Mouse (Mus musculus) olfactory bulb, adult 2 months (tissue): ENCODE measurements at regions not wholly inside any gene's neighbourhood (a gene's known extent, or its start where the extent isn't known, plus 50 kb on each side); places are given as distances from the start of the nearest gene placed in this dataset.

Experiments
- H3K27ac ChIP-seq: fragments of 200-500 bp; 2 replicates; pipeline ENCODE4 v1.5.1; 2012; ENCODE audit warnings: low read depth, low read length; ENCODE audit not compliant: insufficient read depth
- H3K4me1 ChIP-seq: fragments of 200-500 bp; 2 replicates; pipeline ENCODE4 v1.6.1; 2012; ENCODE audit warnings: low read length; ENCODE audit not compliant: control insufficient read depth, insufficient read depth
- H3K4me3 ChIP-seq: fragments of 200-500 bp; 2 replicates; pipeline ENCODE4 v1.5.1; 2012; ENCODE audit warnings: mild to moderate bottlenecking, low read depth, low read length, moderate library complexity; ENCODE audit not compliant: insufficient read depth
- CTCF ChIP-seq: fragments of 200-500 bp; IDR thresholded peaks from 2 replicates; pipeline ENCODE4 v1.5.1; 2012; ENCODE audit warnings: low read depth, mild to moderate bottlenecking, low read length, moderate library complexity; ENCODE audit not compliant: insufficient read depth
- POLR2A ChIP-seq: fragments of 200-500 bp; IDR thresholded peaks from 2 replicates; pipeline ENCODE4 v1.6.1; 2012; ENCODE audit warnings: mild to moderate bottlenecking, low read depth, low read length, moderate library complexity; ENCODE audit not compliant: insufficient read depth
- WGBS: fragments of 180-500 bp; shearing (Covaris S2); methylation state at CpG from one replicate; pipeline ENCODE4 v1.1.7; 2018; 5-methylcytosine and 5-hydroxymethylcytosine counted together

GRCm38 (mm10) chr11:7981031-7981430 lies 683.3 kb downstream of the Tns3 start:
- Histone ChIP-seq H3K4me3 (no peak overlapping the region), H3K4me1 (no peaks in the 10 kb centered on the region), H3K27ac (no peak overlapping the region)
- TF ChIP-seq CTCF (no peak), POLR2A (no peak)

GRCm38 (mm10) chr11:7975845-7976244 lies 688.5 kb downstream of the Tns3 start:
- Histone ChIP-seq H3K4me1 (no peaks in the 10 kb centered on the region), H3K27ac (no peak overlapping the region), H3K4me3 (no peak overlapping the region)
- WGBS, result 13% methylated on average over 9 of the region's 9 CpGs
- TF ChIP-seq POLR2A (no peak), CTCF (no peak)

- no peak for TF ChIP-seq CTCF
- TF ChIP-seq POLR2A, result no peak
- Histone ChIP-seq H3K4me1 (no peaks in the 10 kb centered on the region), H3K27ac (no peak overlapping the region), H3K4me3 (no peak overlapping the region)
Observed at GRCm38 (mm10) chr11:7949931-7950330, 714.4 kb downstream of the Tns3 start.

- no peaks in the 10 kb centered on the region for H3K4me1 ChIP-seq
- TF ChIP-seq CTCF (no peak), POLR2A (no peak)
- 77% methylated on average over 6 of the region's 6 CpGs for WGBS
- H3K27ac ChIP-seq, result no peak overlapping the region
- no peak overlapping the region for H3K4me3 ChIP-seq
Observed at GRCm38 (mm10) chr11:7949201-7949875, 715.0 kb downstream of the Tns3 start.

GRCm38 (mm10) chr11:7944956-7945515 lies 719.3 kb downstream of the Tns3 start:
- TF ChIP-seq CTCF (no peak), POLR2A (no peak)
- H3K4me3 ChIP-seq, result no peak overlapping the region
- H3K27ac ChIP-seq, result no peak overlapping the region
- WGBS, result 79% methylated on average over 5 of the region's 5 CpGs
- H3K4me1 ChIP-seq, result no peaks in the 10 kb centered on the region

GRCm38 (mm10) chr11:7944373-7944772 lies 720.0 kb downstream of the Tns3 start:
- Histone ChIP-seq H3K4me1 (no peaks in the 10 kb centered on the region), H3K27ac (no peak overlapping the region), H3K4me3 (no peak overlapping the region)
- TF ChIP-seq POLR2A (no peak), CTCF (no peak)
- 87% methylated on average over 4 of the region's 4 CpGs for WGBS

- TF ChIP-seq CTCF (no peak), POLR2A (no peak)
- Histone ChIP-seq H3K27ac (no peak overlapping the region), H3K4me1 (no peaks in the 10 kb centered on the region), H3K4me3 (no peak overlapping the region)
- WGBS, result 84% methylated on average over 3 of the region's 3 CpGs
Observed at GRCm38 (mm10) chr11:7933611-7934010, 719.9 kb upstream of the Igfbp3 start.

GRCm38 (mm10) chr11:7932638-7933037 lies 718.9 kb upstream of the Igfbp3 start:
- TF ChIP-seq POLR2A (no peak), CTCF (no peak)
- no peaks in the 10 kb centered on the region for H3K4me1 ChIP-seq
- no peak overlapping the region for H3K4me3 ChIP-seq
- 96% methylated on average over 5 of the region's 5 CpGs for WGBS
- H3K27ac ChIP-seq, result no peak overlapping the region

GRCm38 (mm10) chr11:7931064-7931797 lies 717.5 kb upstream of the Igfbp3 start:
- TF ChIP-seq CTCF (no peak), POLR2A (no peak)
- H3K27ac ChIP-seq, result no peak overlapping the region
- H3K4me3 ChIP-seq, result no peak overlapping the region
- no peaks in the 10 kb centered on the region for H3K4me1 ChIP-seq
- WGBS, result 96% methylated on average over 3 of the region's 3 CpGs

- Histone ChIP-seq H3K4me3 (no peak overlapping the region), H3K27ac (no peak overlapping the region), H3K4me1 (no peaks in the 10 kb centered on the region)
- no peak for TF ChIP-seq CTCF
- TF ChIP-seq POLR2A, result no peak
Observed at GRCm38 (mm10) chr11:7927676-7928075, 714.0 kb upstream of the Igfbp3 start.
